Mouse (Mus musculus): ENCODE data around the gene Abcg4. TPM values are rescaled to one million over a fixed set of nuclear protein-coding genes. Genes with fewer than 3 reads are reported as not detected.
"Not testable (repeated sequence)": the region's sequence is repeated elsewhere in the genome, so short reads cannot be mapped to it uniquely, and the experiment has no call there.

Gene Abcg4
- 7.1 and 8.1 TPM in 2 replicates for polyA plus RNA-seq (2014; fragmentation: Nextera tagmentation; extraction: Ambion mirVana)

GRCm38 (mm10) chr9:44288076-44288958 lies at the start of gene Abcg4:
TSS of gene Abcg4 (minus strand) at chr9:44288615.
- Histone ChIP-seq H3K9me3 (replicated peaks; ENCODE audit: control insufficient read depth, low read length) (no peaks in the 10 kb centered on the region), H3K9ac (ENCODE audit: low read length) (peak within 1 kb of the TSS; percentile 96)

GRCm38 (mm10) chr9:44337436-44338169 lies 49.2 kb upstream of the Abcg4 start:
- H3K4me3 ChIP-seq (ENCODE audit: low read depth, low read length), result peak overlapping the region; percentile 83
- H3K27ac ChIP-seq (ENCODE audit: low read depth, low read length), result no peak overlapping the region
- peak overlapping the region; percentile 40; the same call in 1 of the 2 replicates for H3K9ac ChIP-seq (ENCODE audit: low read length)

More at GRCm38 (mm10) chr9:44288076-44288958, at the start of gene Abcg4:
- peaks cover 19% of the 10 kb centered on the region for H3K36me3 ChIP-seq (ENCODE audit: control insufficient read depth, insufficient read depth, low read length)
- no peaks in the 10 kb centered on the region for H3K27me3 ChIP-seq (replicated peaks; ENCODE audit: control insufficient read depth, insufficient read depth, low read length)
- H3K4me3 ChIP-seq (ENCODE audit: low read depth, low read length), result peak within 1 kb of the TSS; percentile 84
- ATAC-seq (peak; percentile 75), DNase-seq (ENCODE audit: low spot score) (peak; percentile 59)
- WGBS, result 2% methylated on average over 38 of the region's 38 CpGs
- H3K27ac ChIP-seq (ENCODE audit: low read depth, low read length), result peak within 1 kb of the TSS; percentile 63
- H3K4me1 ChIP-seq (ENCODE audit: control insufficient read depth, insufficient read depth, low read length), result peaks cover 17% of the 10 kb centered on the region
- peak within 1 kb of the TSS; percentile 94 for H3K4me2 ChIP-seq (ENCODE audit: low read length)

DNA sequence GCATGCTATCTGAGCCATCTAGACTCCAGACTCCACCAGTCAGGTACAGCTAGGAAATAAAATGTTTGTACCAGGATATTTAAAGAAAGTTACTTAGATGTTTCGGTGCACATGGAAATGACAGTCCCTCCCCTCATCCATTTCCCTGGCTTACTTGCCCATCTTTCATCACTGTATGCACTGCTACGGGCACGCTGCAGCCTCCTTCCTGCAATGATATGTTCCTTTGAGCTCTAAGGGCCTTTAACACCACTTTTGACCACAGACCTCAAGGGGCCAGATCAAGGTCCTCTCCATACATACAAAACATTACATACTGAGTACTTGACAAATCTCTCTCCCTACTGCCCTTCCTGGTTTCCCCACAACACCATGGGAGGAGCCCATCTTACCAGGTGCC lies 48.5 kb upstream of the Abcg4 start:
- peak overlapping the region; percentile 53 for H3K4me2 ChIP-seq (ENCODE audit: low read length)
- WGBS, result 68% methylated on average over 3 of the region's 3 CpGs
- DNase-seq (ENCODE audit: low spot score) (no peak), ATAC-seq (no peak)
- H3K27ac ChIP-seq (ENCODE audit: low read depth, low read length), result no peak overlapping the region
- H3K27me3 ChIP-seq (replicated peaks; ENCODE audit: control insufficient read depth, insufficient read depth, low read length), result no peaks in the 10 kb centered on the region
- H3K9me3 ChIP-seq (replicated peaks; ENCODE audit: control insufficient read depth, low read length), result no peaks in the 10 kb centered on the region
- H3K4me1 ChIP-seq (ENCODE audit: control insufficient read depth, insufficient read depth, low read length), result peaks cover 12% of the 10 kb centered on the region
- H3K4me3 ChIP-seq (ENCODE audit: low read depth, low read length), result peak overlapping the region; percentile 83
- H3K36me3 ChIP-seq (ENCODE audit: control insufficient read depth, insufficient read depth, low read length), result peaks cover 44% of the 10 kb centered on the region
- peak overlapping the region; percentile 94; the same call in 1 of the 2 replicates for H3K9ac ChIP-seq (ENCODE audit: low read length)

More at GRCm38 (mm10) chr9:44337436-44338169, 49.2 kb upstream of the Abcg4 start:
- no peak for ATAC-seq
- no peak for DNase-seq (ENCODE audit: low spot score)
- no peaks in the 10 kb centered on the region for H3K9me3 ChIP-seq (replicated peaks; ENCODE audit: control insufficient read depth, low read length)
- peaks cover 12% of the 10 kb centered on the region for H3K4me1 ChIP-seq (ENCODE audit: control insufficient read depth, insufficient read depth, low read length)
- no peaks in the 10 kb centered on the region for H3K27me3 ChIP-seq (replicated peaks; ENCODE audit: control insufficient read depth, insufficient read depth, low read length)
- peaks cover 38% of the 10 kb centered on the region for H3K36me3 ChIP-seq (ENCODE audit: control insufficient read depth, insufficient read depth, low read length)
- H3K4me2 ChIP-seq (ENCODE audit: low read length), result peak overlapping the region; percentile 53
- WGBS, result 68% methylated on average over 9 of the region's 9 CpGs

GRCm38 (mm10) chr9:44336513-44336912 lies 48.1 kb upstream of the Abcg4 start:
- not testable (repeated sequence) for H3K27ac ChIP-seq (ENCODE audit: low read depth, low read length); H3K9me3 ChIP-seq (replicated peaks; ENCODE audit: control insufficient read depth, low read length); ATAC-seq; DNase-seq (ENCODE audit: low spot score); H3K27me3 ChIP-seq (replicated peaks; ENCODE audit: control insufficient read depth, insufficient read depth, low read length)
- H3K4me3 ChIP-seq (ENCODE audit: low read depth, low read length), result peak overlapping the region; percentile 83
- peak overlapping the region; percentile 94 for H3K9ac ChIP-seq (ENCODE audit: low read length)
- H3K4me2 ChIP-seq (ENCODE audit: low read length), result peak overlapping the region; percentile 53
- WGBS, result 20% methylated on average over 4 of the region's 4 CpGs
- peaks cover 12% of the 10 kb centered on the region for H3K4me1 ChIP-seq (ENCODE audit: control insufficient read depth, insufficient read depth, low read length)
- peaks cover 49% of the 10 kb centered on the region for H3K36me3 ChIP-seq (ENCODE audit: control insufficient read depth, insufficient read depth, low read length)

- WGBS, result under 1% methylated on average over 5 of the region's 5 CpGs
- ATAC-seq (no peak), DNase-seq (ENCODE audit: low spot score) (no peak)
- peaks cover 12% of the 10 kb centered on the region for H3K4me1 ChIP-seq (ENCODE audit: control insufficient read depth, insufficient read depth, low read length)
- H3K9me3 ChIP-seq (replicated peaks; ENCODE audit: control insufficient read depth, low read length), result no peaks in the 10 kb centered on the region
- H3K4me2 ChIP-seq (ENCODE audit: low read length), result peak overlapping the region; percentile 53
- no peak overlapping the region for H3K27ac ChIP-seq (ENCODE audit: low read depth, low read length)
- H3K4me3 ChIP-seq (ENCODE audit: low read depth, low read length), result peak overlapping the region; percentile 83
- peaks cover 53% of the 10 kb centered on the region for H3K36me3 ChIP-seq (ENCODE audit: control insufficient read depth, insufficient read depth, low read length)
- peak overlapping the region; percentile 94 for H3K9ac ChIP-seq (ENCODE audit: low read length)
- H3K27me3 ChIP-seq (replicated peaks; ENCODE audit: control insufficient read depth, insufficient read depth, low read length), result no peaks in the 10 kb centered on the region
Observed at GRCm38 (mm10) chr9:44336093-44336406, 47.6 kb upstream of the Abcg4 start.

- H3K9me3 ChIP-seq (replicated peaks; ENCODE audit: control insufficient read depth, low read length), result no peaks in the 10 kb centered on the region
- DNase-seq (ENCODE audit: low spot score) (peak; percentile 34), ATAC-seq (no peak)
- H3K4me2 ChIP-seq (ENCODE audit: low read length), result peak overlapping the region; percentile 53
- H3K27ac ChIP-seq (ENCODE audit: low read depth, low read length), result peak overlapping the region; percentile 94
- under 1% methylated on average over 49 of the region's 50 CpGs for WGBS
- peak overlapping the region; percentile 94 for H3K9ac ChIP-seq (ENCODE audit: low read length)
- peaks cover 12% of the 10 kb centered on the region for H3K4me1 ChIP-seq (ENCODE audit: control insufficient read depth, insufficient read depth, low read length)
- peaks cover 59% of the 10 kb centered on the region for H3K36me3 ChIP-seq (ENCODE audit: control insufficient read depth, insufficient read depth, low read length)
- no peaks in the 10 kb centered on the region for H3K27me3 ChIP-seq (replicated peaks; ENCODE audit: control insufficient read depth, insufficient read depth, low read length)
- peak overlapping the region; percentile 83 for H3K4me3 ChIP-seq (ENCODE audit: low read depth, low read length)
Observed at GRCm38 (mm10) chr9:44335331-44336092, 47.1 kb upstream of the Abcg4 start.

DNA sequence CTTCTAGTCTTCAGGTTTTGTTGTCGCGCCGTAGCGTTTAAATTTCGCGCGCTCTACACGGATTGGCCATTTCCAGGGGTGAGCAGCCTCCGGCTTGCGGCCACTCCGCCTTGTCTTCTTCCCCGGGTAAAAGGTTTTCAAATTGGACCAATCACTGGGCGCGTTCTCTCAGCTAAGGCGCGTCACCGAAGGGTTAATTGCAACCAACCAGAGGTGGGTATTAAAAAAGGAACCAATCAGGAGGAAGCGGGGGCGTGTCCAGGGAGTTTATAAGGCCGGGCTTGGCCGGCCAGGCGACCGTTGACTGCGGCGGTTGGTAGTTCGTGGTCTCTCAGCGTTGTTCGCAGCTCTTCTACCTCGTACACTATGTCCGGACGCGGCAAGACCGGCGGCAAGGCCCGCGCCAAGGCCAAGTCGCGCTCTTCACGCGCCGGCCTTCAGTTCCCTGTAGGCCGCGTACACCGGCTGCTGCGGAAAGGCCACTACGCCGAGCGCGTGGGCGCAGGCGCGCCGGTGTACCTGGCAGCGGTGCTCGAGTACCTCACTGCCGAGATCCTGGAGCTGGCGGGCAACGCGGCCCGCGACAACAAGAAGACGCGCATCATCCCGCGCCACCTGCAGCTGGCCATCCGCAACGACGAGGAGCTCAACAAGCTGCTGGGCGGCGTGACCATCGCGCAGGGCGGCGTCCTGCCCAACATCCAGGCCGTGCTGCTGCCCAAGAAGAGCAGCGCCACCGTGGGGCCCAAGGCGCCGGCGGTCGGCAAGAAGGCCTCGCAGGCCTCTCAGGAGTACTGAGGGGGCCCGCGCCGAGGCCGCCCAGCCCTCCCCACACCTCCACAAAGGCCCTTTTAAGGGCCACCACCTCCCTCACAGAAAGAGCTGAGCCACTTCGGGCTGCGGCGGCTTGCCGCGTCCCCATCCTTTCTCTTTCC lies 46.2 kb upstream of the Abcg4 start, which contains the start of gene H2afx:
TSS of gene H2afx (plus strand) at position 299 of the 935 bp plus-strand sequence.
- peak within 1 kb of the TSS; percentile 94 for H3K9ac ChIP-seq (ENCODE audit: low read length)

More for the DNA sequence above, 46.2 kb upstream of the Abcg4 start, which contains the start of gene H2afx:
- H3K27me3 ChIP-seq (replicated peaks; ENCODE audit: control insufficient read depth, insufficient read depth, low read length), result no peaks in the 10 kb centered on the region
- H3K27ac ChIP-seq (ENCODE audit: low read depth, low read length), result peak within 1 kb of the TSS; percentile 94
- H3K4me1 ChIP-seq (ENCODE audit: control insufficient read depth, insufficient read depth, low read length), result peaks cover 12% of the 10 kb centered on the region
- WGBS, result under 1% methylated on average over 89 of the region's 91 CpGs
- H3K9me3 ChIP-seq (replicated peaks; ENCODE audit: control insufficient read depth, low read length), result no peaks in the 10 kb centered on the region
- H3K36me3 ChIP-seq (ENCODE audit: control insufficient read depth, insufficient read depth, low read length), result peaks cover 57% of the 10 kb centered on the region
- DNase-seq (ENCODE audit: low spot score) (peak; percentile 100), ATAC-seq (peak; percentile 97)
- H3K4me3 ChIP-seq (ENCODE audit: low read depth, low read length), result peak within 1 kb of the TSS; percentile 83
- peak within 1 kb of the TSS; percentile 53 for H3K4me2 ChIP-seq (ENCODE audit: low read length)

Data from forebrain, embryonic 14.5 days (tissue).